ENCODE assay signal across 8 mouse cellular contexts in the genomic region with DNA sequence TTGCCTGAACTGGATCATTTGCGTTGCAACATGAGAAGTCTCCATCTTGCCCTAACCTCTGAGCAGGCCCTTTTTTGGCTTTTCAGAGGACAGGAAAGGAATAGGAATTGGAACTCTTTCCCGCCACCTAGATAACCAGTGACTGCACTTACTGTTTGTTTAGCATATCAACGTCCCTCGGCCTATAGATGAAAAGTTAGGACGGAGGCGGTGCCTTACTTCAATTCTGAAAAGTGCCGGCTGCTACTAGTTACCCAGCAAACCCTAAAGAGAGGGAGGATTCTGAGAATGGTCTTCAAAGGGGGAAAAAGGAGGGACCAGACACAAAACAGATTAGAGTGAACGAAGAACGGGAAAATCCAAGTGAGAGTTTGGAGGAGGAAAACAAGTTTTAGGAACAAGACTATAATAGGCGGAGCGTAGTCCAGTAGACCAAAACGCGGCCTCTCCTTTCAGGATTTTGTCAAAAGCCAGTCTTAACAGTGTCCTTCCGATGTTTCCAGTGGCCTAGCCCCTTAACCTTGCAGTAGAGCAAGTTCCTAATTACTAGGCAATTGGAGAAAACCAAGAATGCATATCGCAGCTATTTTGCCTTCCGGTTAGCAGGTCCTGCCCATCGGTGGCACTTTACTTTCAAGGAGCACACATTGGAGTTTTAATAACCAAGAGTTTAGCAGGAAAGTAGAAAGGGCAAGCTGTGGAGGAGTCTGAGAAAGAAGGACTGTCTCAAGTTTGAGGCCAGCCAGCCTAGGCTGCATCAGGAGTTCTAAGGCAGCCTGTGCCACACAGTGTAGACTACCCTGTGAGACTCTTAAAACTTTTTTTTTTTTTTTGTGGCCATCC. TPM values are rescaled to one million over a fixed set of nuclear protein-coding genes. Genes with fewer than 3 reads are reported as not detected.
DNase-seq lines count a peak whose midpoint lies in the region; ATAC-seq and TF ChIP-seq lines count a peak whose summit lies in the region.

No protein-coding gene starts in this region.

- H3K9ac ChIP-seq in neural tube, embryonic 11.5 days (ENCODE audit: low read length), result peak overlapping the region; percentile 50; the same call in 1 of the 2 replicates
- peak overlapping the region; percentile 88; the same call in 1 of the 2 replicates for H3K9ac ChIP-seq in limb, embryonic 14.5 days (ENCODE audit: low read depth, low read length, severe bottlenecking)

- H3K9me3 ChIP-seq in neural tube, embryonic 11.5 days (ENCODE audit: control insufficient read depth, low read length), result no peaks in the 10 kb centered on the region
- no peaks in the 10 kb centered on the region for H3K9me3 ChIP-seq in limb, embryonic 14.5 days (ENCODE audit: control insufficient read depth, low read length)

- peak; percentile 51 for DNase-seq in embryo, embryonic 10 days (ENCODE audit: low spot score)
- DNase-seq in embryo, embryonic 10.5 days (ENCODE audit: low spot score), result no peak
- no peak for DNase-seq in neural tube, embryonic 11.5 days (ENCODE audit: low spot score)
- no peak for DNase-seq in neural tube, embryonic 10.5 days (ENCODE audit: extremely low spot score, low spot score)
- DNase-seq in limb, embryonic 14.5 days (ENCODE audit: low spot score), result peak; percentile 41
- peak; percentile 53 for DNase-seq in yolk sac, embryonic 10.5 days (ENCODE audit: low spot score)
- DNase-seq in layer of hippocampus, adult 9-10 months (ENCODE audit: low spot score), result no peak
- DNase-seq in retina, postnatal 1 day, result no peak

- peak overlapping the region; percentile 95 for H3K27ac ChIP-seq in neural tube, embryonic 11.5 days (ENCODE audit: low read depth, low read length)
- H3K27ac ChIP-seq in limb, embryonic 14.5 days (replicated peaks; ENCODE audit: low read depth, low read length), result peak overlapping the region; percentile 94

- H3K27me3 ChIP-seq in neural tube, embryonic 11.5 days (ENCODE audit: control insufficient read depth, insufficient read depth, low read length), result no peaks in the 10 kb centered on the region
- H3K27me3 ChIP-seq in limb, embryonic 14.5 days (ENCODE audit: control insufficient read depth, insufficient read depth, low read length), result no peaks in the 10 kb centered on the region

- no peak for TF ChIP-seq POLR2A in limb, embryonic 14.5 days (IDR thresholded peaks at IDR 0.05; ENCODE audit: borderline replicate concordance, extremely low read depth, insufficient read depth, insufficient read length)

- H3K36me3 ChIP-seq in neural tube, embryonic 11.5 days (ENCODE audit: control insufficient read depth, insufficient read depth, low read length), result no peaks in the 10 kb centered on the region
- no peaks in the 10 kb centered on the region for H3K36me3 ChIP-seq in limb, embryonic 14.5 days (ENCODE audit: control insufficient read depth, insufficient read depth, low read length)

- 30% methylated on average over 17 of the region's 17 CpGs for WGBS in neural tube, embryonic 11.5 days
- WGBS in limb, embryonic 14.5 days, result 27% methylated on average over 17 of the region's 17 CpGs

- H3K4me1 ChIP-seq in neural tube, embryonic 11.5 days (ENCODE audit: control insufficient read depth, insufficient read depth, low read length), result peaks cover 3% of the 10 kb centered on the region; the same call in 1 of the 2 replicates
- H3K4me1 ChIP-seq in limb, embryonic 14.5 days (ENCODE audit: control insufficient read depth, insufficient read depth, low read length), result peaks cover 10% of the 10 kb centered on the region; the same call in 1 of the 2 replicates

- H3K4me2 ChIP-seq in neural tube, embryonic 11.5 days (ENCODE audit: low read depth), result peak overlapping the region; percentile 73
- peak overlapping the region; percentile 62 for H3K4me2 ChIP-seq in limb, embryonic 14.5 days (replicated peaks; ENCODE audit: low read depth, low read length, severe bottlenecking)

- ATAC-seq in neural tube, embryonic 11.5 days (ENCODE audit: insufficient read depth, low FRiP score, low TSS enrichment), result no peak
- ATAC-seq in limb, embryonic 14.5 days (ENCODE audit: low FRiP score, low read depth), result 0 out of 2 replicates have a peak, but pooled peaks have one; percentile 0

- peak overlapping the region; percentile 77 for H3K4me3 ChIP-seq in neural tube, embryonic 11.5 days (ENCODE audit: low read depth, low read length)
- peak overlapping the region; percentile 85 for H3K4me3 ChIP-seq in limb, embryonic 14.5 days (replicated peaks; ENCODE audit: low read length)

RNA-seq across cellular contexts. Expression of gene Mpzl1, which starts 0.9 kb away (rescaled TPM):
- 157 and 163 TPM in 2 replicates for polyA plus RNA-seq in neural tube, embryonic 11.5 days (2014; fragmentation: Nextera tagmentation; extraction: Ambion mirVana)
- polyA plus RNA-seq in limb, embryonic 14.5 days (2012; rRNA removed), result 192 and 214 TPM in 2 replicates
- 196 and 209 TPM in 2 replicates for polyA plus RNA-seq in limb, embryonic 14.5 days (2014; fragmentation: Nextera tagmentation; extraction: Ambion mirVana)

Comparison
In these comparisons a context has a peak if more than half of its experiments do, and no peak if none do; other contexts are left out.
1. DNase-seq: peak in embryo, embryonic 10 days (single experiment), limb, embryonic 14.5 days (single experiment) and yolk sac, embryonic 10.5 days (single experiment); none in embryo, embryonic 10.5 days (single experiment), neural tube, embryonic 11.5 days (single experiment), neural tube, embryonic 10.5 days (single experiment), layer of hippocampus, adult 9-10 months (single experiment) and retina, postnatal 1 day (single experiment).